Mouse (Mus musculus) liver, adult 2 months (tissue): ENCODE measurements at regions not wholly inside any gene's neighbourhood (a gene's known extent, or its start where the extent isn't known, plus 50 kb on each side); places are given as distances from the start of the nearest gene placed in this dataset.

Experiments
- CTCF ChIP-seq: fragments of 200-500 bp; IDR thresholded peaks from 2 replicates; pipeline ENCODE4 v1.5.1; 2011; ENCODE audit warnings: low read depth, low read length, control low read depth
- POLR2A ChIP-seq: fragments of 200-500 bp; IDR thresholded peaks from 2 replicates; pipeline ENCODE4 v1.6.1; 2011; ENCODE audit warnings: low read length, control low read depth; ENCODE audit not compliant: insufficient read depth; ENCODE audit errors: extremely low read depth

GRCm38 (mm10) chr3:3310811-3311210 is 2439.8 kb upstream of the Gm8797 start:
- no peak for TF ChIP-seq POLR2A
- TF ChIP-seq CTCF, result no peak
